Comparison of ENCODE assay signal across 28 mouse cellular contexts in genomic region chr5:36698689-36699088, GRCm38 (mm10). TPM values are rescaled to one million over a fixed set of nuclear protein-coding genes. Genes with fewer than 3 reads are reported as not detected.
DNase-seq lines count a peak whose midpoint lies in the region; ATAC-seq and TF ChIP-seq lines count a peak whose summit lies in the region.
"Had no signal": no experiment of that assay in that cellular context is flagged by ENCODE, and none has a peak within 500 bp of the region (broad histone marks: within the 10 kb centered on the region; RNA-seq: fewer than 3 reads in every experiment).

No protein-coding gene starts in this region.

- no peak overlapping the region for H3K4me2 ChIP-seq in heart, embryonic 12.5 days
- H3K4me2 ChIP-seq in heart, embryonic 11.5 days = no peak overlapping the region
- H3K4me2 ChIP-seq in CH12.LX (ENCODE audit: insufficient read depth, low read depth, poor library complexity, severe bottlenecking) = peak overlapping the region; percentile 41; the same call in 1 of the 2 replicates
- H3K4me2 ChIP-seq in hindbrain, postnatal 0 days (ENCODE audit: low read depth, low read length) = no peak overlapping the region
- H3K4me2 ChIP-seq: embryonic facial prominence, embryonic 13.5 days; hindbrain, embryonic 13.5 days; liver, embryonic 15.5 days; lung, embryonic 15.5 days; midbrain, embryonic 11.5 days; neural tube, embryonic 12.5 days had no signal

- no peaks in the 10 kb centered on the region for H3K27me3 ChIP-seq in heart, embryonic 12.5 days (replicated peaks)
- H3K27me3 ChIP-seq in heart, embryonic 11.5 days (ENCODE audit: control insufficient read depth, insufficient read depth, low read length) = no peaks in the 10 kb centered on the region
- no peaks in the 10 kb centered on the region for H3K27me3 ChIP-seq in CH12.LX (replicated peaks)
- no peaks in the 10 kb centered on the region for H3K27me3 ChIP-seq in small intestine, adult 2 months (ENCODE audit: control insufficient read depth, insufficient read depth, low read length)
- H3K27me3 ChIP-seq in hindbrain, postnatal 0 days (ENCODE audit: insufficient read depth, low read length) = no peaks in the 10 kb centered on the region
- H3K27me3 ChIP-seq: embryonic facial prominence, embryonic 13.5 days; Patski had no signal

- H3K9ac ChIP-seq in heart, embryonic 12.5 days = peak overlapping the region; percentile 39; the same call in 1 of the 2 replicates
- H3K9ac ChIP-seq in heart, embryonic 11.5 days (ENCODE audit: low read depth, low read length) = no peak overlapping the region
- 0 out of 2 replicates have a peak overlapping the region, but pooled peaks have one; percentile 29 for H3K9ac ChIP-seq in CH12.LX (ENCODE audit: insufficient read depth, low read depth)
- no peak overlapping the region for H3K9ac ChIP-seq in hindbrain, postnatal 0 days (replicated peaks; ENCODE audit: low read length)
- H3K9ac ChIP-seq: hindbrain, embryonic 13.5 days; liver, embryonic 15.5 days; lung, embryonic 15.5 days; neural tube, embryonic 12.5 days had no signal

- TF ChIP-seq CTCF in CH12.LX (conservative IDR thresholded peaks at IDR 0.05 in 1 of 2, IDR thresholded peaks at IDR 0.05 in 1 of 2; ENCODE audit: low read depth in 2 of 2, low read length in 2 of 2) = no peak
- no peak for TF ChIP-seq CTCF in small intestine, adult 2 months (IDR thresholded peaks at IDR 0.05; ENCODE audit: extremely low read depth, insufficient read length, insufficient replicate concordance, low read depth, low read length)
- no peak for TF ChIP-seq CTCF in hindbrain, postnatal 0 days (IDR thresholded peaks at IDR 0.05; ENCODE audit: low read depth)

- no peak overlapping the region for H3K4me3 ChIP-seq in heart, embryonic 12.5 days
- no peak overlapping the region for H3K4me3 ChIP-seq in heart, embryonic 11.5 days (ENCODE audit: low read depth, low read length)
- H3K4me3 ChIP-seq in CH12.LX (replicated peaks in 1 of 3; ENCODE audit: low read depth in 2 of 3, low read length in 2 of 3, poor library complexity in 1 of 3) = no peak overlapping the region
- no peak overlapping the region for H3K4me3 ChIP-seq in small intestine, adult 2 months (ENCODE audit: low read depth, low read length)
- H3K4me3 ChIP-seq in hindbrain, postnatal 0 days (ENCODE audit: low read length) = no peak overlapping the region
- H3K4me3 ChIP-seq: embryonic facial prominence, embryonic 13.5 days; erythroblast, embryonic 14.5 days; hindbrain, embryonic 13.5 days; liver, embryonic 15.5 days; lung, embryonic 15.5 days; neural tube, embryonic 12.5 days had no signal

- no peaks in the 10 kb centered on the region for H3K9me3 ChIP-seq in heart, embryonic 12.5 days (replicated peaks)
- no peaks in the 10 kb centered on the region for H3K9me3 ChIP-seq in heart, embryonic 11.5 days (replicated peaks; ENCODE audit: control insufficient read depth, low read length)
- H3K9me3 ChIP-seq in CH12.LX (replicated peaks; ENCODE audit: low read length) = no peaks in the 10 kb centered on the region
- H3K9me3 ChIP-seq in hindbrain, postnatal 0 days (ENCODE audit: low read length) = no peaks in the 10 kb centered on the region
- H3K9me3 ChIP-seq: embryonic facial prominence, embryonic 13.5 days; hindbrain, embryonic 13.5 days; liver, embryonic 15.5 days; lung, embryonic 15.5 days; neural tube, embryonic 12.5 days had no signal

- WGBS in heart, embryonic 12.5 days = 64% methylated on average over 5 of the region's 5 CpGs
- 68% methylated on average over 5 of the region's 5 CpGs for WGBS in heart, embryonic 11.5 days (ENCODE audit: insufficient replicate concordance)
- WGBS in small intestine, adult 2 months = 70% methylated on average over 5 of the region's 5 CpGs
- 68% methylated on average over 5 of the region's 5 CpGs for WGBS in hindbrain, postnatal 0 days

- peaks cover 9% of the 10 kb centered on the region for H3K79me2 ChIP-seq in CH12.LX (replicated peaks; ENCODE audit: control insufficient read depth, extremely low read depth, insufficient read depth, poor library complexity, severe bottlenecking)

- TF ChIP-seq POLR2A in CH12.LX (IDR thresholded peaks at IDR 0.05; ENCODE audit: low read depth, low read length) = no peak
- no peak for TF ChIP-seq POLR2A in small intestine, adult 2 months (IDR thresholded peaks at IDR 0.05; ENCODE audit: low read depth, low read length)

- no peak overlapping the region for H3K27ac ChIP-seq in heart, embryonic 12.5 days (ENCODE audit: poor library complexity, severe bottlenecking)
- H3K27ac ChIP-seq in heart, embryonic 11.5 days (ENCODE audit: low read depth, low read length) = no peak overlapping the region
- no peak overlapping the region for H3K27ac ChIP-seq in CH12.LX (ENCODE audit: insufficient read depth, low read depth)
- peak overlapping the region; percentile 67 for H3K27ac ChIP-seq in small intestine, adult 2 months (ENCODE audit: insufficient read depth, low read depth, low read length)
- H3K27ac ChIP-seq in hindbrain, postnatal 0 days = no peak overlapping the region
- H3K27ac ChIP-seq: embryonic facial prominence, embryonic 13.5 days; hindbrain, embryonic 13.5 days; liver, embryonic 15.5 days; lung, embryonic 15.5 days; neural tube, embryonic 12.5 days had no signal

- H3K36me3 ChIP-seq in heart, embryonic 12.5 days = no peaks in the 10 kb centered on the region
- no peaks in the 10 kb centered on the region for H3K36me3 ChIP-seq in heart, embryonic 11.5 days (ENCODE audit: control insufficient read depth, insufficient read depth, low read length)
- no peaks in the 10 kb centered on the region for H3K36me3 ChIP-seq in CH12.LX (replicated peaks in 1 of 2; ENCODE audit: control insufficient read depth in 1 of 2, insufficient read depth in 1 of 2, low read length in 1 of 2)
- H3K36me3 ChIP-seq in small intestine, adult 2 months (ENCODE audit: control insufficient read depth, insufficient read depth, low read length) = no peaks in the 10 kb centered on the region
- H3K36me3 ChIP-seq in hindbrain, postnatal 0 days (ENCODE audit: insufficient read depth, low read length) = no peaks in the 10 kb centered on the region
- H3K36me3 ChIP-seq: embryonic facial prominence, embryonic 13.5 days; hindbrain, embryonic 13.5 days; liver, embryonic 15.5 days; lung, embryonic 15.5 days; neural tube, embryonic 12.5 days had no signal

- dilution Hi-C loops in CH12.LX (cut with MboI; ENCODE audit: extremely low pct_ligation_motif_present, extremely low pct_unique_long_range_greater_than_20kb, low sequenced_read_pairs) = no loop called here

- ATAC-seq in heart, embryonic 12.5 days (ENCODE audit: insufficient number of reproducible peaks, low FRiP score) = no peak
- no peak for ATAC-seq in heart, embryonic 11.5 days (replicated peaks; ENCODE audit: insufficient number of reproducible peaks, low FRiP score, low TSS enrichment)
- no peak for ATAC-seq in activated CD4-positive, CD25-positive, alpha-beta regulatory T cell, adult 4 months
- no peak for ATAC-seq in hindbrain, postnatal 0 days
- ATAC-seq: forebrain, embryonic 16.5 days; inflammation-experienced regulatory T-cells, adult 6 months; midbrain, embryonic 16.5 days; Patski had no signal

- in situ Hi-C loops in CH12.LX (cut with MboI; ENCODE audit: low pct_ligation_motif_present, low pct_unique_long_range_greater_than_20kb, low sequenced_read_pairs) = no loop called here

- DNase-seq in CH12.LX (ENCODE audit: extremely low read depth) (no peak), adipocyte (ENCODE audit: low spot score) (peak; percentile 89)
- DNase-seq in kidney, postnatal 25 days = no peak
- no peak for DNase-seq in hindbrain, postnatal 0 days (ENCODE audit: low spot score)
- DNase-seq: adrenal gland, adult 2 months; B cell, adult 2 months; cerebellum, adult 9-11 months; heart, postnatal 4 days; kidney, postnatal 4 days; layer of hippocampus, postnatal 36 days; left cerebral cortex, postnatal 4 days; thymus, adult 2 months; thymus, postnatal 4 days had no signal

- H3K4me1 ChIP-seq in heart, embryonic 12.5 days (replicated peaks) = peaks cover 46% of the 10 kb centered on the region
- peaks cover 33% of the 10 kb centered on the region for H3K4me1 ChIP-seq in heart, embryonic 11.5 days (ENCODE audit: control insufficient read depth, insufficient read depth, low read length)
- peaks cover 8 to 43% of the 10 kb centered on the region in 2 experiments for H3K4me1 ChIP-seq in CH12.LX (ENCODE audit: control insufficient read depth in 1 of 2, insufficient read depth in 2 of 2)
- peaks cover 33% of the 10 kb centered on the region for H3K4me1 ChIP-seq in small intestine, adult 2 months (ENCODE audit: control insufficient read depth, insufficient read depth, insufficient read length, low read length)
- H3K4me1 ChIP-seq in hindbrain, postnatal 0 days (ENCODE audit: insufficient read depth, low read length) = 0 out of 2 replicates have a peak, but pooled peaks cover 4% of the 10 kb centered on the region

- TF ChIP-seq RAD21 in CH12.LX (IDR thresholded peaks at IDR 0.05; ENCODE audit: low read depth, low read length) = no peak

- TF ChIP-seq EP300 in CH12.LX (IDR thresholded peaks at IDR 0.05; ENCODE audit: low read length) = no peak

TF ChIP-seq in CH12.LX, 34 proteins besides CTCF, POLR2A, EP300 and RAD21 (continues in another document):
- 0 out of 2 replicates have a peak, but pooled peaks have one; percentile 39 for TF ChIP-seq BHLHE40 (IDR thresholded peaks at IDR 0.05; ENCODE audit: low read depth, low read length)
- no peak for TF ChIP-seq PAX5 (IDR thresholded peaks at IDR 0.05; ENCODE audit: low read length)

RNA-seq across cellular contexts. Expression of gene D5Ertd579e, which starts 2.9 kb away (rescaled TPM):
- 35.1 and 37.2 TPM in 2 replicates for polyA plus RNA-seq in heart, embryonic 12.5 days (2016; fragmentation: Nextera tagmentation; extraction: Ambion mirVana)
- polyA plus RNA-seq in heart, embryonic 11.5 days (2014; fragmentation: Nextera tagmentation; extraction: Ambion mirVana) = 27.8 and 32.0 TPM in 2 replicates
- 13.6 and 13.7 TPM in 2 replicates for total RNA-seq in CH12.LX (2012; rRNA removed)
- 21.6 and 22.9 TPM in 2 replicates for total RNA-seq in CH12.LX (2014; rRNA removed)
- polyA plus RNA-seq in CH12.LX (2012; ENCODE audit: insufficient read length, low read depth) = 23.7 and 29.4 TPM in 2 replicates
- 14.4 and 27.4 TPM in 2 replicates for polyA plus RNA-seq in small intestine, adult 2 months (2012; rRNA removed)
- polyA plus RNA-seq in activated CD4-positive, CD25-positive, alpha-beta regulatory T cell, adult 4 months (2017; shearing (Covaris generic)) = 10 to 100 TPM; 23.3 to 24.1 TPM
- 56.2 and 64.6 TPM in 2 replicates for total RNA-seq in hindbrain, postnatal 0 days (2014; rRNA removed)
- 31.0 and 32.2 TPM in 2 replicates for polyA plus RNA-seq in hindbrain, postnatal 0 days (2015; fragmentation: Nextera tagmentation; extraction: Ambion mirVana)

RNA-seq across cellular contexts. Expression of gene Bloc1s4, which starts 49.8 kb away (rescaled TPM):
- 21.0 and 21.3 TPM in 2 replicates for polyA plus RNA-seq in heart, embryonic 12.5 days (2016; fragmentation: Nextera tagmentation; extraction: Ambion mirVana)
- 20.0 and 20.1 TPM in 2 replicates for polyA plus RNA-seq in heart, embryonic 11.5 days (2014; fragmentation: Nextera tagmentation; extraction: Ambion mirVana)
- 20.9 and 23.9 TPM in 2 replicates for total RNA-seq in CH12.LX (2012; rRNA removed)
- 23.3 and 24.6 TPM in 2 replicates for total RNA-seq in CH12.LX (2014; rRNA removed)
- polyA plus RNA-seq in CH12.LX (2012; ENCODE audit: insufficient read length, low read depth) = 21.2 and 22.9 TPM in 2 replicates
- polyA plus RNA-seq in small intestine, adult 2 months (2012; rRNA removed) = 30.4 and 31.0 TPM in 2 replicates
- polyA plus RNA-seq in activated CD4-positive, CD25-positive, alpha-beta regulatory T cell, adult 4 months (2017; shearing (Covaris generic)) = 1 to 10 TPM in 1 of 2 experiments, under 1 TPM in 1; 0.95 to 1.6 TPM
- total RNA-seq in hindbrain, postnatal 0 days (2014; rRNA removed) = 19.7 and 29.1 TPM in 2 replicates
- polyA plus RNA-seq in hindbrain, postnatal 0 days (2015; fragmentation: Nextera tagmentation; extraction: Ambion mirVana) = 28.9 and 32.0 TPM in 2 replicates

Comparison
In these comparisons a context has a peak if more than half of its experiments do, and no peak if none do; other contexts are left out.
1. H3K9ac ChIP-seq: peak in heart, embryonic 12.5 days (single experiment) and CH12.LX (single experiment); none in heart, embryonic 11.5 days (single experiment) and hindbrain, postnatal 0 days (single experiment).